19 mouse cellular contexts compared by ENCODE assay signal in genomic region chrX:166196327-166196726, GRCm38 (mm10). TPM values are rescaled to one million over a fixed set of nuclear protein-coding genes. Genes with fewer than 3 reads are reported as not detected.
DNase-seq lines count a peak whose midpoint lies in the region; ATAC-seq lines count a peak whose summit lies in the region.
"Had no signal": no experiment of that assay in that cellular context is flagged by ENCODE, and none has a peak within 500 bp of the region (broad histone marks: within the 10 kb centered on the region; RNA-seq: fewer than 3 reads in every experiment).

No protein-coding gene starts in this region.

- no peak overlapping the region for H3K4me3 ChIP-seq in liver, embryonic 15.5 days (replicated peaks)
- no peak overlapping the region for H3K4me3 ChIP-seq in kidney, embryonic 16.5 days (ENCODE audit: low read length)
- H3K4me3 ChIP-seq: embryonic facial prominence, embryonic 13.5 days; forebrain, embryonic 10.5 days; gastrocnemius, adult 2 months; heart, embryonic 13.5 days had no signal

- peak; percentile 76 for ATAC-seq in erythroid progenitor cell, adult 5-6 weeks (replicated peaks; ENCODE audit: low FRiP score, poor library complexity, severe bottlenecking)
- ATAC-seq in liver, embryonic 15.5 days (ENCODE audit: insufficient read depth): peak; percentile 75
- peak; percentile 86 for ATAC-seq in megakaryocyte-erythroid progenitor cell, adult 5-6 weeks (replicated peaks; ENCODE audit: low FRiP score, low TSS enrichment, poor library complexity, severe bottlenecking)
- ATAC-seq in kidney, embryonic 16.5 days (ENCODE audit: low FRiP score, low TSS enrichment): no peak
- ATAC-seq: forebrain, embryonic 14.5 days; hindbrain, embryonic 16.5 days; inflammation-experienced regulatory T-cells, adult 6 months had no signal

- DNase-seq in c-Kit-positive CD71-positive TER-119-positive erythroid progenitor cells, embryonic 14.5 days (ENCODE audit: low spot score): peak; percentile 6
- DNase-seq in cerebellum, adult 11-12 months: no peak
- DNase-seq in lung, postnatal 36 days: no peak
- DNase-seq: adrenal gland, adult 8-10 months; cerebellum, adult 8-10 months; cerebellum, postnatal 25 days; gastrocnemius, adult 2 months; gastrocnemius, postnatal 25 days; heart, postnatal 36 days had no signal

- no peaks in the 10 kb centered on the region for H3K4me1 ChIP-seq in liver, embryonic 15.5 days (replicated peaks)
- no peaks in the 10 kb centered on the region for H3K4me1 ChIP-seq in kidney, embryonic 16.5 days (ENCODE audit: insufficient read depth, low read length)
- H3K4me1 ChIP-seq: embryonic facial prominence, embryonic 13.5 days; forebrain, embryonic 10.5 days; heart, embryonic 13.5 days had no signal

- H3K9me3 ChIP-seq in liver, embryonic 15.5 days (replicated peaks): no peaks in the 10 kb centered on the region
- no peaks in the 10 kb centered on the region for H3K9me3 ChIP-seq in kidney, embryonic 16.5 days (ENCODE audit: low read length)
- H3K9me3 ChIP-seq: embryonic facial prominence, embryonic 13.5 days; forebrain, embryonic 10.5 days; heart, embryonic 13.5 days had no signal

- H3K36me3 ChIP-seq in liver, embryonic 15.5 days (replicated peaks): no peaks in the 10 kb centered on the region
- no peaks in the 10 kb centered on the region for H3K36me3 ChIP-seq in kidney, embryonic 16.5 days (ENCODE audit: insufficient read depth, low read length)
- H3K36me3 ChIP-seq: embryonic facial prominence, embryonic 13.5 days had no signal

- H3K27ac ChIP-seq in liver, embryonic 15.5 days (replicated peaks): no peak overlapping the region
- no peak overlapping the region for H3K27ac ChIP-seq in kidney, embryonic 16.5 days (ENCODE audit: low read length)
- H3K27ac ChIP-seq: embryonic facial prominence, embryonic 13.5 days; forebrain, embryonic 10.5 days; gastrocnemius, adult 2 months; heart, embryonic 13.5 days had no signal

- H3K9ac ChIP-seq in liver, embryonic 15.5 days: no peak overlapping the region
- no peak overlapping the region for H3K9ac ChIP-seq in kidney, embryonic 16.5 days (replicated peaks; ENCODE audit: low read length)
- H3K9ac ChIP-seq: embryonic facial prominence, embryonic 13.5 days; heart, embryonic 13.5 days had no signal

- no peak overlapping the region for H3K4me2 ChIP-seq in liver, embryonic 15.5 days
- H3K4me2 ChIP-seq in kidney, embryonic 16.5 days (replicated peaks; ENCODE audit: low read depth, low read length): no peak overlapping the region
- H3K4me2 ChIP-seq: embryonic facial prominence, embryonic 13.5 days; heart, embryonic 13.5 days had no signal

- no peaks in the 10 kb centered on the region for H3K27me3 ChIP-seq in liver, embryonic 15.5 days
- peaks cover 3% of the 10 kb centered on the region; the same call in 1 of the 2 replicates for H3K27me3 ChIP-seq in kidney, embryonic 16.5 days (ENCODE audit: insufficient read depth, low read length)
- H3K27me3 ChIP-seq: heart, embryonic 13.5 days had no signal

RNA-seq across cellular contexts. Expression of gene Gemin8, which starts 26.1 kb away (rescaled TPM):
- total RNA-seq in erythroid progenitor cell, adult 5-6 weeks (2015; ENCODE audit: low replicate concordance): 10.8 and 17.2 TPM in 2 replicates
- 6.6 and 8.9 TPM in 2 replicates for total RNA-seq in erythroid progenitor cell, adult 5-6 weeks (2017; ENCODE audit: low replicate concordance)
- 5.1 and 5.2 TPM in 2 replicates for polyA plus RNA-seq in liver, embryonic 15.5 days (2015; fragmentation: Nextera tagmentation; extraction: Ambion mirVana)
- 29.1 and 30.3 TPM in 2 replicates for total RNA-seq in megakaryocyte-erythroid progenitor cell, adult 5-6 weeks (2014; fragmentation: Nextera tagmentation)
- total RNA-seq in megakaryocyte-erythroid progenitor cell, adult 5-6 weeks (2017): 26.6 and 31.8 TPM in 2 replicates
- polyA plus RNA-seq in kidney, embryonic 16.5 days (2015; fragmentation: Nextera tagmentation; extraction: Ambion mirVana): 13.5 and 15.8 TPM in 2 replicates

RNA-seq across cellular contexts. Expression of gene Gpm6b, which starts 42.4 kb away (rescaled TPM):
- 0.84 TPM in 1 of 2 replicates, not detected in the other for total RNA-seq in erythroid progenitor cell, adult 5-6 weeks (2015; ENCODE audit: low replicate concordance)
- total RNA-seq in erythroid progenitor cell, adult 5-6 weeks (2017; ENCODE audit: low replicate concordance): 0.26 TPM in 1 of 2 replicates, not detected in the other
- polyA plus RNA-seq in liver, embryonic 15.5 days (2015; fragmentation: Nextera tagmentation; extraction: Ambion mirVana): 2.3 and 2.8 TPM in 2 replicates
- total RNA-seq in megakaryocyte-erythroid progenitor cell, adult 5-6 weeks (2014; fragmentation: Nextera tagmentation): not detected in 2 replicates
- 0.57 TPM in 1 of 2 replicates, not detected in the other for total RNA-seq in megakaryocyte-erythroid progenitor cell, adult 5-6 weeks (2017)
- 23.1 and 24.8 TPM in 2 replicates for polyA plus RNA-seq in kidney, embryonic 16.5 days (2015; fragmentation: Nextera tagmentation; extraction: Ambion mirVana)
